Mouse (Mus musculus) kidney, postnatal 0 days (tissue): ENCODE measurements around the gene Cntn2. TPM values are rescaled to one million over a fixed set of nuclear protein-coding genes. Genes with fewer than 3 reads are reported as not detected.

Experiments
- ATAC-seq: fragments of 200-750 bp; cut with Nextera tagmentation; replicated peaks from 2 replicates; pipeline ENCODE4 v1.8.0; 2017; ENCODE audit warnings: low read depth, moderate number of reproducible peaks, moderate TSS enrichment, moderate library complexity; ENCODE audit not compliant: low FRiP score
- DNase-seq: peaks from one replicate; pipeline ENCODE4 v3.0.0-alpha.2; 2016; ENCODE audit warnings: low spot score
- H3K27ac ChIP-seq: fragments of 300-500 bp; sonication (generic); 2 replicates; pipeline ENCODE4 v1.5.1; 2014; ENCODE audit warnings: mild to moderate bottlenecking
- H3K27me3 ChIP-seq: fragments of 300-500 bp; sonication (generic); 2 replicates; pipeline ENCODE4 v1.6.1; 2014; ENCODE audit warnings: low read length, mixed read lengths; ENCODE audit not compliant: insufficient read depth
- H3K36me3 ChIP-seq: fragments of 300-500 bp; sonication (generic); 2 replicates; pipeline ENCODE4 v1.6.1; 2014; ENCODE audit warnings: low read length, mixed read lengths; ENCODE audit not compliant: insufficient read depth
- H3K4me1 ChIP-seq: fragments of 300-500 bp; sonication (generic); replicated peaks from 2 replicates; pipeline ENCODE4 v1.6.1; 2014; ENCODE audit warnings: antibody characterized with exemption, low read length, mixed read lengths; ENCODE audit not compliant: insufficient read depth
- H3K4me2 ChIP-seq: fragments of 300-500 bp; sonication (generic); 2 replicates; pipeline ENCODE4 v1.6.1; 2014; ENCODE audit warnings: mild to moderate bottlenecking, low read length, moderate library complexity, mixed read lengths
- H3K4me3 ChIP-seq: fragments of 300-500 bp; sonication (generic); replicated peaks from 2 replicates; pipeline ENCODE4 v1.5.1; 2014; ENCODE audit warnings: low read depth, low read length
- H3K9ac ChIP-seq: fragments of 300-500 bp; sonication (generic); 2 replicates; pipeline ENCODE4 v1.6.1; 2014; ENCODE audit warnings: low read depth, low read length
- H3K9me3 ChIP-seq: fragments of 300-500 bp; sonication (generic); replicated peaks from 2 replicates; pipeline ENCODE4 v1.6.1; 2016; ENCODE audit warnings: low read length, inconsistent platforms, mixed read lengths
- CTCF ChIP-seq: IDR thresholded peaks from 2 replicates; pipeline ENCODE4 v1.5.1; 2016; ENCODE audit warnings: antibody characterized with exemption, low read depth, mild to moderate bottlenecking, moderate library complexity
- WGBS: fragments of 180-500 bp; shearing (Covaris S2); extraction: QIAGEN DNeasy Blood & Tissue Kit; methylation state at CpG from one replicate; pipeline ENCODE4 v1.1.7; 2014; 5-methylcytosine and 5-hydroxymethylcytosine counted together
- polyA plus RNA-seq: library from polyadenylated mRNA; unstranded; fragments of >200 nt; fragmentation: Nextera tagmentation; extraction: Ambion mirVana; gene quantifications from 2 replicates; pipeline ENCODE4 v1.2.1, GENCODE M21; 2015

Cntn2 gene
- polyA plus RNA-seq, 1 experiment from 2014 or later, result 0.13 TPM

GRCm38 (mm10) chr1:132541171-132541823 is 1.8 kb downstream of the Cntn2 start:
- H3K9me3 ChIP-seq, result no peaks in the 10 kb centered on the region
- H3K4me3 ChIP-seq, result no peak overlapping the region
- peaks cover 26% of the 10 kb centered on the region for H3K27me3 ChIP-seq
- peak; percentile 75 for DNase-seq
- H3K9ac ChIP-seq, result no peak overlapping the region
- TF ChIP-seq CTCF, result no peak
- ATAC-seq, result peak; percentile 83
- H3K36me3 ChIP-seq, result no peaks in the 10 kb centered on the region
- no peak overlapping the region for H3K27ac ChIP-seq
- peaks cover 7% of the 10 kb centered on the region; the same call in 1 of the 2 replicates for H3K4me1 ChIP-seq
- no peak overlapping the region for H3K4me2 ChIP-seq
- WGBS, result 3% methylated on average over 14 of the region's 14 CpGs

GRCm38 (mm10) chr1:132540701-132541100 is 2.4 kb downstream of the Cntn2 start:
- Histone ChIP-seq H3K9ac (no peak overlapping the region), H3K27ac (no peak overlapping the region), H3K9me3 (no peaks in the 10 kb centered on the region), H3K4me1 (peaks cover 7% of the 10 kb centered on the region; the same call in 1 of the 2 replicates), H3K27me3 (peaks cover 26% of the 10 kb centered on the region), H3K4me3 (no peak overlapping the region), H3K36me3 (no peaks in the 10 kb centered on the region), H3K4me2 (no peak overlapping the region)
- ATAC-seq, result no peak; the same call in 1 of the 2 replicates
- no peak for DNase-seq
- no peak for TF ChIP-seq CTCF
- 47% methylated on average over 7 of the region's 7 CpGs for WGBS

- Histone ChIP-seq H3K27ac (no peak overlapping the region), H3K27me3 (peaks cover 11% of the 10 kb centered on the region), H3K36me3 (no peaks in the 10 kb centered on the region), H3K4me2 (no peak overlapping the region), H3K4me3 (no peak overlapping the region), H3K9ac (no peak overlapping the region), H3K9me3 (no peaks in the 10 kb centered on the region), H3K4me1 (peaks cover 5% of the 10 kb centered on the region; the same call in 1 of the 2 replicates)
- ATAC-seq (no peak), DNase-seq (no peak)
- TF ChIP-seq CTCF, result no peak
- WGBS, result 85% methylated on average over 5 of the region's 5 CpGs
These were observed 5.3 kb downstream of the Cntn2 start for GRCm38 (mm10) chr1:132537736-132538135.

- Histone ChIP-seq H3K27ac (no peak overlapping the region), H3K27me3 (no peaks in the 10 kb centered on the region), H3K36me3 (no peaks in the 10 kb centered on the region), H3K9me3 (no peaks in the 10 kb centered on the region), H3K9ac (no peak overlapping the region), H3K4me2 (no peak overlapping the region), H3K4me3 (no peak overlapping the region), H3K4me1 (no peaks in the 10 kb centered on the region)
- DNase-seq (no peak), ATAC-seq (no peak)
- TF ChIP-seq CTCF, result no peak
- 71% methylated on average over 3 of the region's 3 CpGs for WGBS
These were observed 6.6 kb downstream of the Cntn2 start for GRCm38 (mm10) chr1:132536416-132536815.

DNA sequence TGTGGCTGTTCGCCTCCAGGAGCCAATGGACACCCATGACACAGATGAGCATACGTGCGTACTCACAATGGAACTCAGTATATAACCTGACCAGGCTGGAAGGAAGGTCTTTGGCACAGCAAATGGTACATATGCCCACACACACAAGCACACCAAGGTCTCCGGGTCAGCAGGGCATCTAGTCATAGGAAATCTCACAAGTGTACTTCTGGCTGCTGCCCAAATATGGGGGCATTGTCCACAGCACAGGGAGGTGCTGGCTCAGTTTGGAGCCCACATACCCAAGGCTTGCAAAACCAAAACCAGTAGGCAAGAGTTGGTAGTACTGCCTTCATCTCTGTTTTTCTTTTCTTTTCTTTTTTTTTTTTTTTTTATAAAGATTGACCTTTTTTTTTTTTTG is 7.5 kb downstream of the Cntn2 start:
- ATAC-seq, result no peak
- 92% methylated on average over 4 of the region's 4 CpGs for WGBS
- no peak overlapping the region for H3K4me2 ChIP-seq

GRCm38 (mm10) chr1:132533840-132534239 is 9.2 kb downstream of the Cntn2 start:
- TF ChIP-seq CTCF, result no peak
- DNase-seq (no peak), ATAC-seq (no peak)
- Histone ChIP-seq H3K36me3 (no peaks in the 10 kb centered on the region), H3K4me1 (peaks cover 7% of the 10 kb centered on the region; the same call in 1 of the 2 replicates), H3K9ac (no peak overlapping the region), H3K27me3 (no peaks in the 10 kb centered on the region), H3K9me3 (no peaks in the 10 kb centered on the region), H3K4me2 (peak overlapping the region; percentile 11; the same call in 1 of the 2 replicates), H3K4me3 (no peak overlapping the region), H3K27ac (no peak overlapping the region)
- 8% methylated on average over 6 of the region's 8 CpGs for WGBS

More for the DNA sequence above, 7.5 kb downstream of the Cntn2 start:
- H3K9ac ChIP-seq, result no peak overlapping the region
- H3K27me3 ChIP-seq, result no peaks in the 10 kb centered on the region
- no peak for DNase-seq
- H3K36me3 ChIP-seq, result no peaks in the 10 kb centered on the region
- no peak overlapping the region for H3K4me3 ChIP-seq
- H3K4me1 ChIP-seq, result peaks cover 6% of the 10 kb centered on the region; the same call in 1 of the 2 replicates
- H3K9me3 ChIP-seq, result no peaks in the 10 kb centered on the region
- H3K27ac ChIP-seq, result no peak overlapping the region
- TF ChIP-seq CTCF, result no peak

DNA sequence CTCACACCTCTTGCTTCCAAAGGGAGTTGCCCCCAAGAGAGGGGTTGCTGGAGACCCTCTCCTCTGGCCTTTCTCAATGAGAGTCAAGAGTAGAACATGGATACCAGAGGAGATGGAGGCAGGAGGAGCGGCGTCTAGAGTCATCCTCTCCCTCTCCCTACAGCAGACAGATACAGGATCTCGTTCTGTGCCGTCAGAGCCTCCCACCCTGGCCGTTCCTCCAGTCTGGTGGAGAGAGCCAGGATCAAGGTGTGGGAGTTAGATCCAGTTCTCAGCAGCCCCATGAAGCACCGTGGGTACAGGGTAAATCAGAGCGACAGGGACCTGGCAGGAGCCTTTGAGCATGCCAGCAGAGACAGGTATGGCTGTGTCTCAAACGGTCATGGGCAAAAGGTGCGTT is 10.5 kb downstream of the Cntn2 start:
- Histone ChIP-seq H3K9ac (no peak overlapping the region), H3K36me3 (no peaks in the 10 kb centered on the region), H3K4me2 (no peak overlapping the region), H3K4me1 (peaks cover 7% of the 10 kb centered on the region; the same call in 1 of the 2 replicates), H3K27ac (no peak overlapping the region), H3K27me3 (no peaks in the 10 kb centered on the region), H3K4me3 (no peak overlapping the region), H3K9me3 (no peaks in the 10 kb centered on the region)
- DNase-seq, result no peak
- no peak for ATAC-seq
- no peak for TF ChIP-seq CTCF
- WGBS, result 60% methylated on average over 9 of the region's 9 CpGs
